Mouse (Mus musculus): Measurements from ENCODE around the gene Cfap99.

GRCm38 (mm10) chr5:34352084-34352631, 63.8 kb downstream of the Cfap99 start:
- TF ChIP-seq POLR2A (IDR thresholded peaks at IDR 0.05; ENCODE audit: extremely low read depth, insufficient read depth, low read length) (no peak), CTCF (IDR thresholded peaks at IDR 0.05; ENCODE audit: low read depth, low read length) (no peak)
